Mouse (Mus musculus): ENCODE data around the gene Slc9a9. TPM values are rescaled to one million over a fixed set of nuclear protein-coding genes. Genes with fewer than 3 reads are reported as not detected.

Gene Slc9a9
- total and polyA plus RNA-seq, 3 experiments: 0.46 to 0.71 TPM; not detected in 1

- no peaks in the 10 kb centered on the region for H3K9me3 ChIP-seq (replicated peaks; ENCODE audit: insufficient read depth, low read length)
- no peak for TF ChIP-seq MEF2A (IDR thresholded peaks at IDR 0.05; ENCODE audit: extremely low read depth, insufficient replicate concordance, low read depth, low read length, poor library complexity, severe bottlenecking)
- no peak for TF ChIP-seq GABPA (IDR thresholded peaks at IDR 0.05; ENCODE audit: low read depth, low read length)
- no peak for TF ChIP-seq MAZ (IDR thresholded peaks at IDR 0.05; ENCODE audit: low read depth, low read length)
- no peak for TF ChIP-seq TCF12 (IDR thresholded peaks at IDR 0.05; ENCODE audit: low read depth, low read length)
- no peak for TF ChIP-seq MXI1 (IDR thresholded peaks at IDR 0.05; ENCODE audit: low read depth, low read length)
- no peak for TF ChIP-seq ETS1 (IDR thresholded peaks at IDR 0.05; ENCODE audit: low read depth, low read length)
- TF ChIP-seq CHD2 (IDR thresholded peaks at IDR 0.05; ENCODE audit: low read length): no peak
- no peak for TF ChIP-seq ZMIZ1 (IDR thresholded peaks at IDR 0.05; ENCODE audit: low read depth, low read length)
- no peak for TF ChIP-seq POLR2A (IDR thresholded peaks at IDR 0.05; ENCODE audit: control insufficient read depth in 1 of 2, insufficient read depth in 1 of 2, low read depth in 1 of 2, low read length in 2 of 2, poor library complexity in 1 of 2)
- TF ChIP-seq GATA1 (IDR thresholded peaks at IDR 0.05; ENCODE audit: low read depth, low read length): no peak
- TF ChIP-seq SIN3A (IDR thresholded peaks at IDR 0.05; ENCODE audit: low read length): no peak
- no peak for TF ChIP-seq NRF1 (IDR thresholded peaks at IDR 0.05; ENCODE audit: insufficient read depth, low read depth, low read length, poor library complexity, severe bottlenecking)
- no peak for TF ChIP-seq MYB (IDR thresholded peaks at IDR 0.05; ENCODE audit: low read depth, low read length)
- TF ChIP-seq E2F4 (IDR thresholded peaks at IDR 0.05; ENCODE audit: borderline replicate concordance, low read depth, low read length): no peak
- no peak for TF ChIP-seq ZC3H11A (IDR thresholded peaks at IDR 0.05; ENCODE audit: low read depth, low read length)
- no peak for TF ChIP-seq ZNF384 (IDR thresholded peaks at IDR 0.05; ENCODE audit: low read depth, low read length)
- TF ChIP-seq CTCF (IDR thresholded peaks at IDR 0.05 in 2 of 3, conservative IDR thresholded peaks at IDR 0.05 in 1 of 3; ENCODE audit: control insufficient read depth in 1 of 3, insufficient read depth in 1 of 3, low read depth in 2 of 3, low read length in 3 of 3, poor library complexity in 1 of 3, severe bottlenecking in 1 of 3): no peak
- no peak for TF ChIP-seq ELF1 (IDR thresholded peaks at IDR 0.05; ENCODE audit: low read depth, low read length)
- no peak for TF ChIP-seq TAL1 (IDR thresholded peaks at IDR 0.05; ENCODE audit: low read length)
- TF ChIP-seq JUND (IDR thresholded peaks at IDR 0.05; ENCODE audit: low read depth, low read length): no peak
- H3K27ac ChIP-seq (ENCODE audit: control insufficient read depth, low read depth, low read length): no peak overlapping the region
- no peak for DNase-seq (ENCODE audit: low read depth, low spot score)
- H3K79me2 ChIP-seq (ENCODE audit: control insufficient read depth, insufficient read depth, low read length, poor library complexity): no peaks in the 10 kb centered on the region
- no peaks in the 10 kb centered on the region for H3K27me3 ChIP-seq (ENCODE audit: control insufficient read depth in 1 of 2, insufficient read depth in 2 of 2, low read length in 2 of 2)
- no peak overlapping the region for H3K4me3 ChIP-seq (ENCODE audit: control insufficient read depth in 1 of 2, insufficient read depth in 1 of 2, low read depth in 2 of 2, low read length in 2 of 2)
- peaks cover 5 to 9% of the 10 kb centered on the region in 2 experiments for H3K4me1 ChIP-seq (ENCODE audit: control insufficient read depth in 1 of 2, insufficient read depth in 2 of 2, low read length in 2 of 2)
- H3K36me3 ChIP-seq (ENCODE audit: control insufficient read depth in 1 of 2, insufficient read depth in 2 of 2, low read length in 2 of 2): peaks cover 0 to 10% of the 10 kb centered on the region in 2 experiments; a peak in 2 of 4 replicates
- no peak overlapping the region for H3K9ac ChIP-seq (ENCODE audit: control insufficient read depth, low read depth, low read length, poor library complexity, severe bottlenecking)
Observed at GRCm38 (mm10) chr9:94661768-94662167, 7.9 kb upstream of the Slc9a9 start.

- Histone ChIP-seq H3K27me3 (ENCODE audit: control insufficient read depth in 1 of 2, insufficient read depth in 2 of 2, low read length in 2 of 2) (no peaks in the 10 kb centered on the region), H3K36me3 (ENCODE audit: control insufficient read depth in 1 of 2, insufficient read depth in 2 of 2, low read length in 2 of 2) (peaks cover 0 to 15% of the 10 kb centered on the region in 2 experiments; a peak in 2 of 4 replicates), H3K27ac (ENCODE audit: control insufficient read depth, low read depth, low read length) (peak overlapping the region; percentile 74), H3K9me3 (replicated peaks; ENCODE audit: insufficient read depth, low read length) (no peaks in the 10 kb centered on the region), H3K4me3 (ENCODE audit: control insufficient read depth in 1 of 2, insufficient read depth in 1 of 2, low read depth in 2 of 2, low read length in 2 of 2) (0 out of 4 replicates have a peak overlapping the region, but pooled peaks of 1 of the 2 experiments have one; percentile 8), H3K79me2 (ENCODE audit: control insufficient read depth, insufficient read depth, low read length, poor library complexity) (peaks cover 1% of the 10 kb centered on the region; the same call in 1 of the 2 replicates), H3K9ac (ENCODE audit: control insufficient read depth, low read depth, low read length, poor library complexity, severe bottlenecking) (peak overlapping the region; percentile 50), H3K4me1 (ENCODE audit: control insufficient read depth in 1 of 2, insufficient read depth in 2 of 2, low read length in 2 of 2) (peaks cover 8 to 14% of the 10 kb centered on the region in 2 experiments)
- peak; percentile 76 for DNase-seq (ENCODE audit: low read depth, low spot score)
- TF ChIP-seq EP300 (IDR thresholded peaks at IDR 0.05; ENCODE audit: low read depth in 1 of 2, low read length in 2 of 2) (peak in 1 of 2 experiments; percentile 26; a peak in 1 of 4 replicates), NRF1 (IDR thresholded peaks at IDR 0.05; ENCODE audit: insufficient read depth, low read depth, low read length, poor library complexity, severe bottlenecking) (no peak), POLR2AphosphoS2 (IDR thresholded peaks at IDR 0.05; ENCODE audit: low read length) (no peak), ZKSCAN1 (IDR thresholded peaks at IDR 0.05; ENCODE audit: low read depth, low read length) (no peak), UBTF (IDR thresholded peaks at IDR 0.05; ENCODE audit: borderline replicate concordance, insufficient read depth, low read depth, low read length) (no peak), TCF12 (IDR thresholded peaks at IDR 0.05; ENCODE audit: low read depth, low read length) (no peak), MYC (IDR thresholded peaks at IDR 0.05; ENCODE audit: low read depth, low read length) (0 out of 2 replicates have a peak, but pooled peaks have one; percentile 36), MXI1 (IDR thresholded peaks at IDR 0.05; ENCODE audit: low read depth, low read length) (0 out of 2 replicates have a peak, but pooled peaks have one; percentile 21), RAD21 (IDR thresholded peaks at IDR 0.05; ENCODE audit: low read depth, low read length) (no peak), ZMIZ1 (IDR thresholded peaks at IDR 0.05; ENCODE audit: low read depth, low read length) (no peak), ELF1 (IDR thresholded peaks at IDR 0.05; ENCODE audit: low read depth, low read length) (no peak), POLR2A (IDR thresholded peaks at IDR 0.05; ENCODE audit: control insufficient read depth in 1 of 2, insufficient read depth in 1 of 2, low read depth in 1 of 2, low read length in 2 of 2, poor library complexity in 1 of 2) (no peak), CHD2 (IDR thresholded peaks at IDR 0.05; ENCODE audit: low read length) (no peak), GABPA (IDR thresholded peaks at IDR 0.05; ENCODE audit: low read depth, low read length) (no peak), TAL1 (IDR thresholded peaks at IDR 0.05; ENCODE audit: low read length) (no peak), USF1 (IDR thresholded peaks at IDR 0.05; ENCODE audit: low read depth, low read length) (peak; percentile 92), SMC3 (IDR thresholded peaks at IDR 0.05; ENCODE audit: low read depth, low read length) (no peak), MAX (IDR thresholded peaks at IDR 0.05; ENCODE audit: low read length) (peak; percentile 78), TBP (IDR thresholded peaks at IDR 0.05; ENCODE audit: low read depth, low read length) (no peak), ETS1 (IDR thresholded peaks at IDR 0.05; ENCODE audit: low read depth, low read length) (0 out of 2 replicates have a peak, but pooled peaks have one; percentile 3)
Observed at GRCm38 (mm10) chr9:94665248-94665647, 4.5 kb upstream of the Slc9a9 start.

Measured in MEL (cell line).